Mouse (Mus musculus) E14TG2a.4 (cell line): ENCODE data around the gene Psmc2.

Source experiments
- CTCF ChIP-seq: conservative IDR thresholded peaks from 2 replicates; pipeline ENCODE4 v1.5.1; 2014; ENCODE audit warnings: low read length
- NANOG ChIP-seq: IDR thresholded peaks from 2 replicates; pipeline ENCODE4 v1.6.1; 2014; ENCODE audit warnings: borderline replicate concordance, low read length, mixed read lengths

DNA sequence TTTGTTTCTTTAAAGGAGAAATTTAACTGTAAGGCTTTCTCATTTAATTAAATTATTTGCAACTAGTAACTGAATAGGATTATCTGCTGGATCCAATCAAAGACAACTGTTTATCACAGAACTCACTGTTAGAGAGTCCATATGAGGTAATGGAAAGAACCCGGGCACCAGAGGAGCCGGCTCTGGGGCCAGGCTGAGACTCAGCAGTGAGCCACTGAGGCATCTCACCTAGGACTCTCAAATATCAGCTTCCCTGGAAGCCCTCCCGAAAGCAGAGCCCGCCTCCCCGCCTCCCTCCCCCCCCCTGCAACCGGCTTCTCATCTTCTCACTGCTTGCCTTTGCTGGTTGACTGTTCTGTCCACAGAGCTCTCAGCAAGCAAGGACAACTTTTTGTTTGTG lies 42.6 kb downstream of the Psmc2 start:
- TF ChIP-seq CTCF (no peak), NANOG (no peak)
